Mouse (Mus musculus) heart, postnatal 4 days (tissue): ENCODE measurements at regions not wholly inside any gene's neighbourhood (a gene's known extent, or its start where the extent isn't known, plus 50 kb on each side); places are given as distances from the start of the nearest gene placed in this dataset.

Experiments
- DNase-seq: peaks from one replicate; pipeline ENCODE4 v3.0.0; 2021

- no peak for DNase-seq
These were observed 205.2 kb upstream of the Rreb1 start for GRCm38 (mm10) chr13:37572983-37573382.

GRCm38 (mm10) chr13:37579231-37579630 lies 199.0 kb upstream of the Rreb1 start:
- DNase-seq = no peak

- DNase-seq = no peak
These were observed 198.4 kb upstream of the Rreb1 start for GRCm38 (mm10) chr13:37579775-37580174.

- DNase-seq = no peak
These were observed 197.4 kb upstream of the Rreb1 start for GRCm38 (mm10) chr13:37580806-37581205.

- DNase-seq = no peak
These were observed 196.8 kb upstream of the Rreb1 start for GRCm38 (mm10) chr13:37581374-37581773.

- no peak for DNase-seq
These were observed 192.7 kb upstream of the Rreb1 start for GRCm38 (mm10) chr13:37585476-37585875.

- no peak for DNase-seq
These were observed 191.7 kb upstream of the Rreb1 start for GRCm38 (mm10) chr13:37586511-37586910.

GRCm38 (mm10) chr13:37587911-37588310 lies 190.3 kb upstream of the Rreb1 start:
- DNase-seq = no peak

GRCm38 (mm10) chr13:37588528-37589176 lies 189.5 kb upstream of the Rreb1 start:
- DNase-seq = peak; percentile 23

GRCm38 (mm10) chr13:37592149-37592548 lies 186.1 kb upstream of the Rreb1 start:
- DNase-seq = no peak

GRCm38 (mm10) chr13:37595196-37595595 lies 183.0 kb upstream of the Rreb1 start:
- DNase-seq = no peak

- no peak for DNase-seq
These were observed 180.6 kb upstream of the Rreb1 start for GRCm38 (mm10) chr13:37597575-37597974.

GRCm38 (mm10) chr13:37598165-37598775 lies 179.9 kb upstream of the Rreb1 start:
- no peak for DNase-seq

GRCm38 (mm10) chr13:37599679-37600078 lies 178.5 kb upstream of the Rreb1 start:
- no peak for DNase-seq

- no peak for DNase-seq
These were observed 178.0 kb upstream of the Rreb1 start for GRCm38 (mm10) chr13:37600172-37600571.

GRCm38 (mm10) chr13:37601068-37601467 lies 177.1 kb upstream of the Rreb1 start:
- no peak for DNase-seq

- DNase-seq = peak; percentile 58
These were observed 175.9 kb upstream of the Rreb1 start for GRCm38 (mm10) chr13:37602256-37602655.

GRCm38 (mm10) chr13:37603226-37603994 lies 174.8 kb upstream of the Rreb1 start:
- no peak for DNase-seq

- no peak for DNase-seq
These were observed 171.9 kb upstream of the Rreb1 start for GRCm38 (mm10) chr13:37606250-37606649.

GRCm38 (mm10) chr13:37609085-37609484 lies 169.1 kb upstream of the Rreb1 start:
- DNase-seq = no peak

- no peak for DNase-seq
These were observed 166.8 kb upstream of the Rreb1 start for GRCm38 (mm10) chr13:37611387-37611786.

- DNase-seq = no peak
These were observed 161.2 kb upstream of the Rreb1 start for GRCm38 (mm10) chr13:37617015-37617414.

- DNase-seq = peak; percentile 32
These were observed 158.1 kb upstream of the Rreb1 start for GRCm38 (mm10) chr13:37619841-37620725.
